Mouse (Mus musculus) liver, postnatal 0 days (tissue): ENCODE data around the gene Ticrr. TPM values are rescaled to one million over a fixed set of nuclear protein-coding genes. Genes with fewer than 3 reads are reported as not detected.

Experiments
- ATAC-seq: fragments of 200-750 bp; cut with Nextera tagmentation; 2 replicates; pipeline ENCODE4 v1.8.0; 2017; ENCODE audit warnings: mild to moderate bottlenecking, moderate library complexity
- DNase-seq: peaks from one replicate; pipeline ENCODE4 v3.0.0-alpha.2; 2016
- H3K27ac ChIP-seq: fragments of 300-500 bp; sonication (generic); 2 replicates; pipeline ENCODE4 v1.5.1; 2014; ENCODE audit warnings: antibody characterized with exemption, moderate library complexity, mild to moderate bottlenecking, low read depth
- H3K27me3 ChIP-seq: fragments of 300-500 bp; sonication (generic); 2 replicates; pipeline ENCODE4 v1.6.1; 2014; ENCODE audit warnings: low read length, control low read depth, mixed read lengths; ENCODE audit not compliant: insufficient read depth
- H3K36me3 ChIP-seq: fragments of 300-500 bp; sonication (generic); replicated peaks from 2 replicates; pipeline ENCODE4 v1.6.1; 2014; ENCODE audit warnings: mild to moderate bottlenecking, control low read depth, low read length, moderate library complexity, mixed read lengths; ENCODE audit not compliant: insufficient read depth
- H3K4me1 ChIP-seq: fragments of 300-500 bp; sonication (generic); 2 replicates; pipeline ENCODE4 v1.6.1; 2014; ENCODE audit warnings: antibody characterized with exemption, mild to moderate bottlenecking, control low read depth; ENCODE audit not compliant: insufficient read depth
- H3K4me2 ChIP-seq: fragments of 300-500 bp; sonication (generic); 2 replicates; pipeline ENCODE4 v1.6.1; 2014; ENCODE audit warnings: low read depth, mild to moderate bottlenecking, low read length, moderate library complexity, mixed read lengths
- H3K4me3 ChIP-seq: fragments of 300-500 bp; sonication (generic); 2 replicates; pipeline ENCODE4 v1.5.1; 2014; ENCODE audit warnings: low read depth, low read length
- H3K9ac ChIP-seq: fragments of 300-500 bp; sonication (generic); replicated peaks from 2 replicates; pipeline ENCODE4 v1.6.1; 2014; ENCODE audit warnings: mild to moderate bottlenecking, moderate library complexity
- H3K9me3 ChIP-seq: fragments of 300-500 bp; sonication (generic); 2 replicates; pipeline ENCODE4 v1.6.1; 2016; ENCODE audit warnings: mild to moderate bottlenecking, control low read depth, low read length, mixed read lengths
- CTCF ChIP-seq: sonication (generic); IDR thresholded peaks from 2 replicates; pipeline ENCODE4 v1.5.1; 2016; ENCODE audit warnings: antibody characterized with exemption, low read depth
- EP300 ChIP-seq: IDR thresholded peaks from 2 replicates; pipeline ENCODE4 v1.6.1; 2016; ENCODE audit warnings: antibody characterized with exemption, low read depth, mild to moderate bottlenecking
- WGBS: fragments of 180-500 bp; shearing (Covaris S2); extraction: QIAGEN DNeasy Blood & Tissue Kit; methylation state at CpG from one replicate; pipeline ENCODE4 v1.1.7; 2014; ENCODE audit not compliant: insufficient replicate concordance; 5-methylcytosine and 5-hydroxymethylcytosine counted together
- polyA plus RNA-seq: library from polyadenylated mRNA; unstranded; fragments of >200 nt; fragmentation: Nextera tagmentation; extraction: Ambion mirVana; gene quantifications from 2 replicates; pipeline ENCODE4 v1.2.1, GENCODE M21; 2015

The Ticrr gene
- polyA plus RNA-seq, 1 experiment from 2014 or later, result 2.2 TPM

GRCm38 (mm10) chr7:79617418-79617817 lies 42.6 kb upstream of the Ticrr start, which contains the start of gene Rhcg:
Rhcg (minus strand) TSS chr7:79617657.
- Histone ChIP-seq H3K36me3 (no peaks in the 10 kb centered on the region), H3K9me3 (no peaks in the 10 kb centered on the region), H3K4me3 (no peak within 1 kb of the TSS), H3K9ac (no peak within 1 kb of the TSS), H3K4me1 (no peaks in the 10 kb centered on the region), H3K27me3 (peaks cover 26% of the 10 kb centered on the region), H3K27ac (no peak within 1 kb of the TSS), H3K4me2 (no peak within 1 kb of the TSS; the same call in 1 of the 2 replicates)
- no peak for TF ChIP-seq EP300
- TF ChIP-seq CTCF, result no peak
- ATAC-seq (no peak), DNase-seq (no peak)
- 12% methylated on average over 33 of the region's 33 CpGs for WGBS

- no peak for DNase-seq
- ATAC-seq, result no peak
- Histone ChIP-seq H3K9me3 (no peaks in the 10 kb centered on the region), H3K4me3 (no peak overlapping the region), H3K36me3 (no peaks in the 10 kb centered on the region), H3K27ac (no peak overlapping the region), H3K9ac (no peak overlapping the region), H3K4me2 (no peak overlapping the region), H3K27me3 (peaks cover 25% of the 10 kb centered on the region), H3K4me1 (no peaks in the 10 kb centered on the region)
- peak; percentile 25; the same call in 1 of the 2 replicates for TF ChIP-seq CTCF
- TF ChIP-seq EP300, result no peak
- 52% methylated on average over 4 of the region's 4 CpGs for WGBS
Observed at GRCm38 (mm10) chr7:79619493-79619892, 40.5 kb upstream of the Ticrr start.

DNA sequence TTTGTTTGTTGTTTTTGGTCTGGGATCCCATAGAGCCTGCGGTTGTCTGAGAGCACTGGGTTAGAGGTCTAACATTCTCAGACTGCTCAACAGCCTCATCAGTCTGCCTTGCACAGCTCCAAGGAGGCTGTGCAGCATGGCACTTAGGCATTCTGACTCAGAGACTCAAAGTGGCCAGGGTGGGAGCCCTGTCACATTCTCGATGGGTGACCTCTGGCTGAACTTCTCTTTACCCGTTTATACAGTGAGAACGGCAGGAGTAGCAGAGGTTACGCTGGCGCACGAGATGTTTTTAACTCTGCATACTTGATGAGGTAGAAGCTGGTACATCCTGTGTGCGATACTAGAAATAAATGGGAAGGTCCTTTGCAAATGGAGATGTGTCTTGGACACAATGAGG lies 36.9 kb upstream of the Ticrr start:
- ATAC-seq, result no peak
- Histone ChIP-seq H3K4me2 (no peak overlapping the region), H3K9me3 (no peaks in the 10 kb centered on the region), H3K4me1 (0 out of 2 replicates have a peak, but pooled peaks cover 7% of the 10 kb centered on the region), H3K36me3 (no peaks in the 10 kb centered on the region), H3K27ac (no peak overlapping the region), H3K9ac (no peak overlapping the region), H3K27me3 (peaks cover 6% of the 10 kb centered on the region; the same call in 1 of the 2 replicates), H3K4me3 (no peak overlapping the region)
- no peak for DNase-seq
- TF ChIP-seq CTCF (no peak), EP300 (no peak)
- WGBS, result 61% methylated on average over 8 of the region's 8 CpGs

- DNase-seq, result no peak
- Histone ChIP-seq H3K27ac (no peak overlapping the region), H3K9ac (no peak overlapping the region), H3K4me2 (no peak overlapping the region), H3K4me1 (0 out of 2 replicates have a peak, but pooled peaks cover 9% of the 10 kb centered on the region), H3K9me3 (no peaks in the 10 kb centered on the region), H3K4me3 (no peak overlapping the region), H3K36me3 (no peaks in the 10 kb centered on the region), H3K27me3 (0 out of 2 replicates have a peak, but pooled peaks cover 3% of the 10 kb centered on the region)
- no peak for ATAC-seq
- WGBS, result 68% methylated on average over 5 of the region's 5 CpGs
- no peak for TF ChIP-seq CTCF
- no peak for TF ChIP-seq EP300
Observed at GRCm38 (mm10) chr7:79626170-79626569, 33.8 kb upstream of the Ticrr start.

GRCm38 (mm10) chr7:79628271-79628913 lies 31.6 kb upstream of the Ticrr start:
- Histone ChIP-seq H3K27me3 (0 out of 2 replicates have a peak, but pooled peaks cover 3% of the 10 kb centered on the region), H3K27ac (no peak overlapping the region), H3K9me3 (no peaks in the 10 kb centered on the region), H3K36me3 (no peaks in the 10 kb centered on the region), H3K9ac (no peak overlapping the region), H3K4me3 (no peak overlapping the region), H3K4me2 (no peak overlapping the region), H3K4me1 (0 out of 2 replicates have a peak, but pooled peaks cover 9% of the 10 kb centered on the region)
- TF ChIP-seq EP300 (no peak), CTCF (no peak)
- WGBS, result 57% methylated on average over 4 of the region's 4 CpGs
- no peak for DNase-seq
- ATAC-seq, result peak; percentile 79

DNA sequence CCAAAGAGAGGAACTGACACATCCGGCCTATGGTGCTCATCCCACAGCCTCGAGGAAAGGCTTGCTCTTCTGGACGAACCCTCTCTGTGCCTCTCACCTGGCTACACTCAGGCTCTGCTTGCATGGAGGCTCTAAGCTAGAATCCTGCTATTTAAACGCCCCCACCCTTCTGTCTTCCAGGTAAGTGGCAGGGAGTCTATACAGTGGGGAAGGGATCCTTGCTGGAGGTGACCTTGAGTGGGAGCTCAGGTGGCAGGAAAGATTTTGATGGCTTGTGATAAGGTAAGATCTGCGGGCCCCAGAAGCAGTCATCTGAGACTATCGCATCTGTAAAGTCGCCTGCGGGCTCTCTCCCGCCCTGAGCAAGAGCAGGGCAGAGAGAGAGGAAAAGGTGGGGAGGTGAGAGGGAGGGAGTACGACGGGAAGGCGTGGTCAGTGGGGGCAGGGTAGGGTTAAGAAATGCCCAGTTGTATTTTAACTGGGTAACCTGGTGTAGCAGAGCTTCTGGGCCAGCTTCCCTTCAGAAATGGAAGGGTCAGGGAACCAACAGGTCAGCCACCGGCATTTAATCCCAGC lies 28.1 kb upstream of the Ticrr start:
- no peak for ATAC-seq
- WGBS, result 25% methylated on average over 12 of the region's 13 CpGs
- H3K9ac ChIP-seq, result no peak overlapping the region

More for the DNA sequence above, 28.1 kb upstream of the Ticrr start:
- Histone ChIP-seq H3K4me2 (no peak overlapping the region), H3K27ac (no peak overlapping the region), H3K4me3 (no peak overlapping the region), H3K9me3 (no peaks in the 10 kb centered on the region), H3K36me3 (no peaks in the 10 kb centered on the region), H3K4me1 (0 out of 2 replicates have a peak, but pooled peaks cover 9% of the 10 kb centered on the region), H3K27me3 (0 out of 2 replicates have a peak, but pooled peaks cover 2% of the 10 kb centered on the region)
- no peak for TF ChIP-seq EP300
- no peak for TF ChIP-seq CTCF
- DNase-seq, result no peak
